Mouse (Mus musculus) G1E (cell line): ENCODE data around the gene Smap2.

Source experiments
- CTCF ChIP-seq: IDR thresholded peaks from 2 replicates; pipeline ENCODE4 v1.5.1; 2012; ENCODE audit warnings: low read depth, low read length, inconsistent platforms, mixed read lengths
- GATA1 ChIP-seq: IDR thresholded peaks from 2 replicates; pipeline ENCODE4 v1.6.1; 2012; ENCODE audit warnings: borderline replicate concordance, low read length, inconsistent platforms, mixed read lengths
- POLR2AphosphoS5 ChIP-seq: IDR thresholded peaks from 2 replicates; pipeline ENCODE4 v1.6.1; 2012; ENCODE audit warnings: low read depth, low read length, inconsistent platforms; ENCODE audit not compliant: insufficient replicate concordance
- TAL1 ChIP-seq: conservative IDR thresholded peaks from 2 replicates; pipeline ENCODE4 v1.6.1; 2012; ENCODE audit warnings: low read depth, low read length, inconsistent platforms, mixed read lengths

DNA sequence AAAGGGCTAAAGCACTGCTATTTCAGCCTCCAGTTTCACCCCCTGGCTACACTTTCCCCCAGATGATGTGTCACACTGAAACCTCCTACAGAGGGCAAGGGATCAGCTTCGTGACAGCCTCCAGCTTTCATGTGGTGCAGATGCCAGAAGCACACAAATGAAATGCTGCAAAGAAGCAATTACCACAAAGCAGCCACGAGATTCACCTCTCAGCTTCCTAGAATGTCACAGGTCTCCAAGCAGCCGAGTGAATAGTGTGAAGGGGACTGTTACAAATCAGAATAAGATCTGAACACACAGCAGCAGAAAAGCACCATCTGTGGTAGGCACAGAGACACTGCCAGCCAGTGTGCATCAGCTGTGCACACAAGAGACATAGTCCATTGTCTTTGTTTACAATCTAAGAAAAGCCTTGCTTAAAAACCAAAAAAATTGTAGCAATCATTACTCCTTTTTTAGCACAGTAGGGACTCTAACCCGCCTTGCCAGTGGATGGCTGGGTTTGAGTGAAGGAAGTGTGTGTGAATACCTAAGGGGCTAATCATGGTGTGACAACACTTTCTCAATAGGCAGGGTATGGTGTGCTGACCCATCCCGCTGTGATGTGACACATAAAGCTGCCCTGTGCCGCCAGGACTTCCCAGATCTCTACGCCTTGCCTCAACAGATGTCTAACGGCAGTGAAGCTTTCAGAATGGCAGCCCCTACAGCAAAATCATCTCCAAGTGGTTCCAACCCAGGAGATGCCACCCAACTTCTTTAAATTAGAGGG, 14.5 kb downstream of the Smap2 start:
- TF ChIP-seq CTCF: no peak
- TF ChIP-seq TAL1: no peak
- TF ChIP-seq GATA1: no peak
- TF ChIP-seq POLR2AphosphoS5: no peak
